Mouse (Mus musculus) forebrain, embryonic 11.5 days (tissue): ENCODE measurements around the gene Gm4491. TPM values are rescaled to one million over a fixed set of nuclear protein-coding genes. Genes with fewer than 3 reads are reported as not detected.
A peak's percentile ranks its signal among the peaks of the same experiment; 100 is the strongest.

ENCODE experiments used
- ATAC-seq: fragments of 200-750 bp; cut with Nextera tagmentation; replicated peaks from 2 replicates; pipeline ENCODE4 v1.8.0; 2017; ENCODE audit warnings: moderate TSS enrichment; ENCODE audit not compliant: low FRiP score
- DNase-seq: peaks from one replicate; pipeline ENCODE4 v3.0.0-alpha.2; 2017; ENCODE audit warnings: low spot score
- H3K27ac ChIP-seq: fragments of 300-500 bp; sonication (generic); 2 replicates; pipeline ENCODE4 v1.5.1; 2014; ENCODE audit warnings: low read depth, low read length
- H3K27me3 ChIP-seq: fragments of 300-500 bp; sonication (generic); 2 replicates; pipeline ENCODE4 v1.6.1; 2014; ENCODE audit warnings: mild to moderate bottlenecking, low read length, mixed read lengths; ENCODE audit not compliant: control insufficient read depth, insufficient read depth
- H3K36me3 ChIP-seq: fragments of 300-500 bp; sonication (generic); 2 replicates; pipeline ENCODE4 v1.6.1; 2014; ENCODE audit warnings: mild to moderate bottlenecking, low read length, moderate library complexity, mixed read lengths; ENCODE audit not compliant: control insufficient read depth, insufficient read depth
- H3K4me1 ChIP-seq: fragments of 300-500 bp; sonication (generic); replicated peaks from 2 replicates; pipeline ENCODE4 v1.6.1; 2014; ENCODE audit warnings: low read length, mixed read lengths; ENCODE audit not compliant: control insufficient read depth, insufficient read depth
- H3K4me2 ChIP-seq: fragments of 300-500 bp; sonication (generic); 2 replicates; pipeline ENCODE4 v1.6.1; 2014; ENCODE audit warnings: low read depth, mild to moderate bottlenecking, low read length, moderate library complexity, mixed read lengths; ENCODE audit not compliant: severe bottlenecking
- H3K4me3 ChIP-seq: fragments of 300-500 bp; sonication (generic); 2 replicates; pipeline ENCODE4 v1.5.1; 2014; ENCODE audit warnings: low read depth, low read length
- H3K9ac ChIP-seq: fragments of 300-500 bp; sonication (generic); 2 replicates; pipeline ENCODE4 v1.6.1; 2014; ENCODE audit warnings: low read length
- H3K9me3 ChIP-seq: fragments of 300-500 bp; sonication (generic); 2 replicates; pipeline ENCODE4 v1.6.1; 2016; ENCODE audit warnings: low read length, mixed read lengths; ENCODE audit not compliant: control insufficient read depth
- WGBS: fragments of 180-500 bp; shearing (Covaris S2); extraction: QIAGEN DNeasy Blood & Tissue Kit; methylation state at CpG from one replicate; pipeline ENCODE4 v1.1.7; 2014; 5-methylcytosine and 5-hydroxymethylcytosine counted together
- polyA plus RNA-seq: library from polyadenylated mRNA; unstranded; fragments of >200 nt; fragmentation: Nextera tagmentation; extraction: Ambion mirVana; gene quantifications from 2 replicates; pipeline ENCODE4 v1.2.1, GENCODE M21; 2014

Gm4491 gene
- polyA plus RNA-seq, 1 experiment from 2014 or later, result not detected

DNA sequence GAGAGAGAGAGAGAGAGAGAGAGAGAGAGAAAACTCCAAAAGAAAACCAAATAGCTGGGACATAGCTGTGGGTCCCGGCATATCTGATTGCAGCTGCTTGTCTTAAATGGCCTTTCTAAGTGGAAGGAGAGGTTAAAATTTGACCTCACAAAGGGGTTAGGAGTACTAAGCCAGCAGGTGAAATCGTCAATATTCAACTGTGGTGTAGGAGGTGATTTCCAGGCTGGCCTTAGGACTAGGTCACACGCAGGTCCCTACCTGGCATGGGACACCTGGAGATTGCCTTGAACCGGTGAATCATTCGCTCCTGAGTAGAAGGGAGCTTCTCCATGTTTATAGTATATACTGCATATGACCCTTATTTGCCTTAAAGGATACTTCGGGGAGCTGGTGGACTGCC lies 12.6 kb downstream of the Gm4491 start:
- WGBS, result 47% methylated on average over 6 of the region's 6 CpGs
- H3K4me3 ChIP-seq, result no peak overlapping the region
- no peaks in the 10 kb centered on the region for H3K36me3 ChIP-seq

DNA sequence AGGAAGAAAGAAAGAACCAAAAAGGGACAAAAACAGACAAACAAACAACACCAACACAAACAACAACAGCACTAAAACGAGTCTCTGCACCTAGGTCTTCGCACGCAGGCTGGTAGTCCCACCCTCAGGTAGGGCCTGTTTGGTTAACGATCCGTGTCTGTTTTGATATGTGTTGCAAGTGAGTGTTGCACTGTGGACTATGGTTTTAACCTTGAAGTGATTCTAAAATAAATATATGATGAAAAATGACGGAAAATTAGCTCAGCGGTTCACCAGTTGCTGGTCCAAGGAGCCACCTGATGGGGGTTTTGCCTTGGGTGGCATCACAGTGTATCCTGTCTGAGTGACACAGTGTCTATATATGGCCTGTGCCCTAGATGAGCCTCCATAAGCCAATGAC lies 14.1 kb downstream of the Gm4491 start:
- no peak overlapping the region for H3K27ac ChIP-seq
- H3K4me2 ChIP-seq, result no peak overlapping the region
- no peak overlapping the region for H3K4me3 ChIP-seq
- no peak overlapping the region for H3K9ac ChIP-seq
- no peaks in the 10 kb centered on the region for H3K36me3 ChIP-seq
- H3K27me3 ChIP-seq, result peaks cover 42% of the 10 kb centered on the region
- no peak for DNase-seq
- H3K9me3 ChIP-seq, result no peaks in the 10 kb centered on the region
- WGBS, result 91% methylated on average over 7 of the region's 7 CpGs
- ATAC-seq, result no peak
- H3K4me1 ChIP-seq, result peaks cover 14% of the 10 kb centered on the region; the same call in 1 of the 2 replicates

More for the DNA sequence above, 12.6 kb downstream of the Gm4491 start:
- H3K4me1 ChIP-seq, result peaks cover 14% of the 10 kb centered on the region; the same call in 1 of the 2 replicates
- no peak for ATAC-seq
- H3K27me3 ChIP-seq, result peaks cover 50% of the 10 kb centered on the region
- H3K27ac ChIP-seq, result no peak overlapping the region
- no peak overlapping the region for H3K9ac ChIP-seq
- H3K4me2 ChIP-seq, result no peak overlapping the region
- no peaks in the 10 kb centered on the region for H3K9me3 ChIP-seq
- DNase-seq, result no peak

DNA sequence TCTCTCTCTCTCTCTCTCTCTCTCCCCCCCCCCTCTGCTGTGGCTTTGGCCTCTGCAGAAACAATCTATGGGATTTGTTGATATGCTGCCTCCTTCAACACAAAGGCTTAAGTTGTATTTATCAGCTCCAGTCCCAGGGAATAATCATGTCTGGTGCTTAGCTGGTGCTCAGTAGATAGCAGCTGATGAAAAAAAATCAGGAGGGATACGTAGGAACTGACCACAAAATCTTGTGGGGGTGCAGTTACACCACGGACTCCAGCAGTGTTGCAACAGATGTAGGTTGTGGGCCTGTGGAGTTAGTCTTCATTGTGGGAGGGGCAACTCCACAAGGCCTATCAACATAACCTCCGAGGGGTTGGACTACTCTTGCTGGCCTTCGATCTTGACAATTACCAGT lies 19.8 kb downstream of the Gm4491 start:
- Histone ChIP-seq H3K27me3 (no peaks in the 10 kb centered on the region; the same call in 1 of the 2 replicates), H3K9me3 (no peaks in the 10 kb centered on the region), H3K27ac (no peak overlapping the region), H3K4me2 (no peak overlapping the region), H3K9ac (no peak overlapping the region), H3K4me1 (0 out of 2 replicates have a peak, but pooled peaks cover 1% of the 10 kb centered on the region), H3K4me3 (no peak overlapping the region), H3K36me3 (no peaks in the 10 kb centered on the region)
- DNase-seq (no peak), ATAC-seq (no peak)
- WGBS, result 89% methylated on average over 4 of the region's 4 CpGs

DNA sequence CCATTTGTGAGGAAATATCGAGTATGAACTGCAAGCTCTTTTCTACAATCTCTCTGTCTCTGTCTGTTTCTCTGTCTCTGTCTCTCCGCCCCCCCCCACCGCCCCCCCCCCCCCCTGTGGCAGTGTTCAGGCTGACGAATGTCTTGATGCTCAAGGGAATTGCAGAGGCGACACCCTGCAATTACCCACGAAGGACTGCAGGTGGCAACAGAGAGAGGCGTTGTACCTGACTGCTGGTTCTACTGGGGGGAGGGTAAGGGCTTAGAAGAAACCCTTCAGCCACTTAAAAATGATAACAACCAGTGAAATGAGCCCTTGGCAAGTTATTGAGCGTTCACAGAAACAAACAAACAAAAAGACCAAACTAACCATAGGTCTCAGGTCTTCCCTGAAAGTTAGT lies 22.7 kb downstream of the Gm4491 start:
- H3K36me3 ChIP-seq, result no peaks in the 10 kb centered on the region
- H3K9me3 ChIP-seq, result no peaks in the 10 kb centered on the region
- H3K27ac ChIP-seq, result no peak overlapping the region
- 12% methylated on average over 8 of the region's 8 CpGs for WGBS
- ATAC-seq (no peak), DNase-seq (peak; percentile 70)
- H3K27me3 ChIP-seq, result no peaks in the 10 kb centered on the region
- H3K4me1 ChIP-seq, result no peaks in the 10 kb centered on the region
- no peak overlapping the region for H3K4me3 ChIP-seq
- H3K9ac ChIP-seq, result no peak overlapping the region
- no peak overlapping the region for H3K4me2 ChIP-seq

DNA sequence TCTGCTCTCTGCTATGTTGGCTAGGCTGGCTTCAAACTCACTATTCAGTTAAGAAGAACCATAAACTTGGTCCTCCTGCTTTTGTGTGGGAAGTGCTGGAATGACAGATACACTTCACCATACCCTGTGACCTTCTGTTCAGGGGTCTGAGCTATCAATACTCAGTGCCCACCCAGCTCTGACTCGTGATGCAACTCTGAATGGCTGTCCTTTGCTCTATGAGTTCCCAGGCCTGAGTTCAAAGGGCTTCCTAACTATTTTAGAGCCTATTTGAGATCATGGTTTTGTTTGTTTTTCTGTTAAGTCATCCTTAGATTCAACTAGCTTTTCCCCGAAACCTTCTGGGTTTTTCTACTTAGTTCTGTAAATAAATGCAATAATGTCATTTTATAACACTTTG lies 25.7 kb downstream of the Gm4491 start:
- Histone ChIP-seq H3K9ac (no peak overlapping the region), H3K4me2 (no peak overlapping the region), H3K4me1 (no peaks in the 10 kb centered on the region), H3K4me3 (no peak overlapping the region), H3K27me3 (no peaks in the 10 kb centered on the region), H3K36me3 (no peaks in the 10 kb centered on the region), H3K9me3 (no peaks in the 10 kb centered on the region), H3K27ac (no peak overlapping the region)
- WGBS, result 68% methylated on average over 2 of the region's 2 CpGs
- DNase-seq, result no peak
- ATAC-seq, result no peak

DNA sequence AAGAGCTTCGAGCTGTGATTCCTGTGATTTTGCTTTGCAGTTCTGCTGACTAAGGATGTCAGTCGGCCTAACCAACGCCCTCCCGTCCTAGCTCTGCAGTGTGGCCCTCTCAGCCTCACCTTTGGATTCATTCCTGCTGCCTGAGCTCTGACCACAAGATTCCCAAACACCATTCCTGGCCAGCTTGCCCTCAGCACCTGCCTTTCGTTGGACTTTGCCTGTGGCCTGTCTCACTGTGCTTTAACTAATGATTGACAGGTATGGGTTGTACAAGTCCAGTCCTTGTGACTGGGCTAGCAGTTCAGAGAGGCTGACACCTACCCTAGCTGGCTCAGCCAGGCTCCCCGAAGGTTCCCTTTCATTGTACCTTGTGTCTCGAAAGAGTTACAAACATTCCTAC lies 26.6 kb downstream of the Gm4491 start:
- Histone ChIP-seq H3K27me3 (no peaks in the 10 kb centered on the region), H3K4me2 (no peak overlapping the region), H3K4me1 (no peaks in the 10 kb centered on the region), H3K4me3 (no peak overlapping the region), H3K9ac (no peak overlapping the region), H3K27ac (no peak overlapping the region), H3K36me3 (no peaks in the 10 kb centered on the region), H3K9me3 (no peaks in the 10 kb centered on the region)
- 88% methylated on average over 7 of the region's 7 CpGs for WGBS
- no peak for ATAC-seq
- no peak for DNase-seq

DNA sequence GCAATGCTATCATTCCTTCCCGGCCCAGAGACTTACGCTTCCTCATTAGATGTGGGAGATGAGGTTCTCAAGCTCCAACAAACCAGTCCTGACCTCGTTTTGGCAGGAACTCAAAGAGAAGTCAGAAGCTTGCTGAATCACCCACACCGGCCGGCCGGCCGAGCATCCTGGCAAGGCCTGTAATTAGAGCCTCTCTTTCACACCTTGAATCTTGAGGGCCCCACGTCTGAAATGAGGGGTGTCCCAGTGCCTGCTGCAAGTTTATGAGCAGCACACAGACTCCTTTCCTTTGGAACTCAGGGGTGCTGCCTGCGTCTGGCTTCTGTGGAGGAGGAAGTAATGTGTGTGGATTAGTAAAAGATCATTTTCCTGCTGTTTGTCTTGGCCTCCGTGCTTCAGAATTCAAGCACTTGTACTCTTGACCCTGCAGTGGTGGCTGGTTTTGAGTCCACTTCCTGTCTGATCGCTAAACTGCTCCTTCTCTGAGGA lies 31.5 kb downstream of the Gm4491 start:
- WGBS, result 74% methylated on average over 11 of the region's 11 CpGs
- no peak overlapping the region for H3K27ac ChIP-seq
- DNase-seq (no peak), ATAC-seq (no peak)
- H3K9ac ChIP-seq, result no peak overlapping the region
- no peaks in the 10 kb centered on the region for H3K36me3 ChIP-seq
- H3K9me3 ChIP-seq, result no peaks in the 10 kb centered on the region
- no peak overlapping the region for H3K4me2 ChIP-seq
- no peaks in the 10 kb centered on the region for H3K27me3 ChIP-seq
- H3K4me3 ChIP-seq, result no peak overlapping the region
- H3K4me1 ChIP-seq, result no peaks in the 10 kb centered on the region

DNA sequence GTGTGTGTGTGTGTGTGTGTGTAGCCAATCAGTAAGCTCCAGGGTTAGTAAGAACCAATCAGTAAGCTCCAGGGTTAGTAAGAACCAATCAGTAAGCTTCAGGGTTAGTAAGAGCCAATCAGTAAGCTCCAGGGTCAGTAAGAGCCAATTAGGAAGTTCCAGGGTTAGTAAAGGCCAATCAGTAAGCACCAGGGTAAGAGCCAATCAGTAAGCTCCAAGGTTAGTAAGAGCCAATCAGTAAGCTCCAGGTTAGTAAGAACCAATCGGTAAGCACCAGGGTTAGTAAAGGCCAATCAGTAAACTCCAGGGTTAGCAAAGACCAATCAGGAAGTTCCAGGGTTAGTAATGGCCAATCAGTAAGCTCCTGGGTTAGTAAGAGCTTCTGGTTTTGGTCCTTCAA lies 32.8 kb downstream of the Gm4491 start:
- no peak overlapping the region for H3K4me3 ChIP-seq
- no peak for ATAC-seq
- DNase-seq, result no peak
- no peak overlapping the region for H3K4me2 ChIP-seq
- no peaks in the 10 kb centered on the region for H3K4me1 ChIP-seq
- no peaks in the 10 kb centered on the region for H3K27me3 ChIP-seq
- H3K36me3 ChIP-seq, result no peaks in the 10 kb centered on the region
- no peak overlapping the region for H3K9ac ChIP-seq
- no peak overlapping the region for H3K27ac ChIP-seq
- H3K9me3 ChIP-seq, result no peaks in the 10 kb centered on the region
- WGBS, result 93% methylated on average over 1 of the region's 1 CpGs

DNA sequence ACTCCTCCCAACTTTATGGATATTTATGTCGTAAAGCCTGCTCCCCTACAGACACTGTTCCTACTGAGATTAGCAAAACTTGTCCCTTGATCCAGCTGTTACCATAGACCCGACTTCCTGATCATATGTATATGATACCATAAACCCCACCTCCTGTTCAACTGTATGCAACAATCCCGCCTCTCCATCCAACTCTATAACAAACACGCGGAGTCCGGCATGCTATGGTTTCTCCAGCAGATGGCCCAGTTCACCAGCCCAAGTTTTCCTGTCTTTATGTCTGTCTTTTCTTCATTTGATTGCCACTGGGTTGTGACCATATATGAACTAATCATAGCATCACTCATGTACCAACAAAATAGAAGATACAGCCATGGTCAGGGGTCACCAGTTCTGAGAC lies 40.1 kb downstream of the Gm4491 start:
- Histone ChIP-seq H3K9ac (no peak overlapping the region), H3K4me3 (no peak overlapping the region), H3K4me1 (no peaks in the 10 kb centered on the region), H3K27ac (no peak overlapping the region), H3K4me2 (no peak overlapping the region), H3K9me3 (no peaks in the 10 kb centered on the region), H3K27me3 (no peaks in the 10 kb centered on the region), H3K36me3 (no peaks in the 10 kb centered on the region)
- no peak for DNase-seq
- ATAC-seq, result no peak
- WGBS, result 85% methylated on average over 6 of the region's 6 CpGs
